Mouse (Mus musculus): Measurements from ENCODE around the gene Gm266. TPM values are rescaled to one million over a fixed set of nuclear protein-coding genes. Genes with fewer than 3 reads are reported as not detected.

Gm266 gene
- polyA plus RNA-seq, 1 experiment = 0.64 TPM

- no peak overlapping the region for H3K27ac ChIP-seq (ENCODE audit: insufficient read depth, low read length)
- no peak for DNase-seq (ENCODE audit: low read depth in 1 of 2, low spot score in 2 of 2)
- H3K4me3 ChIP-seq (ENCODE audit: extremely low read depth, insufficient read depth, insufficient read length) = no peak overlapping the region
- no peaks in the 10 kb centered on the region for H3K27me3 ChIP-seq (ENCODE audit: control insufficient read depth, insufficient read depth, low read length)
- H3K36me3 ChIP-seq (ENCODE audit: control insufficient read depth, insufficient read depth, low read length) = no peaks in the 10 kb centered on the region
- WGBS = 88% methylated on average over 7 of the region's 7 CpGs
- H3K4me1 ChIP-seq (ENCODE audit: control insufficient read depth, insufficient read depth, insufficient read length) = no peaks in the 10 kb centered on the region
- TF ChIP-seq POLR2A (IDR thresholded peaks at IDR 0.05; ENCODE audit: low read depth, low read length) (no peak), CTCF (IDR thresholded peaks at IDR 0.05; ENCODE audit: extremely low read depth, insufficient read depth, insufficient read length, insufficient replicate concordance) (no peak)
Measured at GRCm38 (mm10) chr12:111463570-111463969, 22.1 kb downstream of the Gm266 start.

GRCm38 (mm10) chr12:111457742-111458141 is 27.9 kb downstream of the Gm266 start:
- 85% methylated on average over 1 of the region's 1 CpGs for WGBS

GRCm38 (mm10) chr12:111455860-111456259 is 29.8 kb downstream of the Gm266 start:
- TF ChIP-seq POLR2A (IDR thresholded peaks at IDR 0.05; ENCODE audit: low read depth, low read length) = no peak
- TF ChIP-seq CTCF (IDR thresholded peaks at IDR 0.05; ENCODE audit: extremely low read depth, insufficient read depth, insufficient read length, insufficient replicate concordance) = no peak
- H3K36me3 ChIP-seq (ENCODE audit: control insufficient read depth, insufficient read depth, low read length) = no peaks in the 10 kb centered on the region
- H3K4me3 ChIP-seq (ENCODE audit: extremely low read depth, insufficient read depth, insufficient read length) = no peak overlapping the region
- H3K27ac ChIP-seq (ENCODE audit: insufficient read depth, low read length) = no peak overlapping the region
- WGBS = 77% methylated on average over 8 of the region's 8 CpGs
- no peaks in the 10 kb centered on the region for H3K27me3 ChIP-seq (ENCODE audit: control insufficient read depth, insufficient read depth, low read length)
- H3K4me1 ChIP-seq (ENCODE audit: control insufficient read depth, insufficient read depth, insufficient read length) = no peaks in the 10 kb centered on the region
- no peak for DNase-seq (ENCODE audit: low read depth in 1 of 2, low spot score in 2 of 2)

More at GRCm38 (mm10) chr12:111457742-111458141, 27.9 kb downstream of the Gm266 start:
- H3K36me3 ChIP-seq (ENCODE audit: control insufficient read depth, insufficient read depth, low read length) = no peaks in the 10 kb centered on the region
- H3K4me1 ChIP-seq (ENCODE audit: control insufficient read depth, insufficient read depth, insufficient read length) = no peaks in the 10 kb centered on the region
- no peak for TF ChIP-seq CTCF (IDR thresholded peaks at IDR 0.05; ENCODE audit: extremely low read depth, insufficient read depth, insufficient read length, insufficient replicate concordance)
- TF ChIP-seq POLR2A (IDR thresholded peaks at IDR 0.05; ENCODE audit: low read depth, low read length) = no peak
- no peak for DNase-seq (ENCODE audit: low read depth in 1 of 2, low spot score in 2 of 2)
- no peaks in the 10 kb centered on the region for H3K27me3 ChIP-seq (ENCODE audit: control insufficient read depth, insufficient read depth, low read length)
- H3K4me3 ChIP-seq (ENCODE audit: extremely low read depth, insufficient read depth, insufficient read length) = no peak overlapping the region
- no peak overlapping the region for H3K27ac ChIP-seq (ENCODE audit: insufficient read depth, low read length)

- Histone ChIP-seq H3K4me3 (ENCODE audit: extremely low read depth, insufficient read depth, insufficient read length) (no peak overlapping the region), H3K27ac (ENCODE audit: insufficient read depth, low read length) (no peak overlapping the region), H3K27me3 (ENCODE audit: control insufficient read depth, insufficient read depth, low read length) (no peaks in the 10 kb centered on the region), H3K36me3 (ENCODE audit: control insufficient read depth, insufficient read depth, low read length) (no peaks in the 10 kb centered on the region), H3K4me1 (ENCODE audit: control insufficient read depth, insufficient read depth, insufficient read length) (no peaks in the 10 kb centered on the region)
- DNase-seq (ENCODE audit: low read depth in 1 of 2, low spot score in 2 of 2) = no peak
- 83% methylated on average over 12 of the region's 12 CpGs for WGBS
- TF ChIP-seq CTCF (IDR thresholded peaks at IDR 0.05; ENCODE audit: extremely low read depth, insufficient read depth, insufficient read length, insufficient replicate concordance) = no peak
- no peak for TF ChIP-seq POLR2A (IDR thresholded peaks at IDR 0.05; ENCODE audit: low read depth, low read length)
Measured at GRCm38 (mm10) chr12:111455311-111455846, 30.2 kb downstream of the Gm266 start.

GRCm38 (mm10) chr12:111454543-111455280 is 30.9 kb downstream of the Gm266 start:
- no peak for DNase-seq (ENCODE audit: low read depth in 1 of 2, low spot score in 2 of 2)
- TF ChIP-seq POLR2A (IDR thresholded peaks at IDR 0.05; ENCODE audit: low read depth, low read length) (no peak), CTCF (IDR thresholded peaks at IDR 0.05; ENCODE audit: extremely low read depth, insufficient read depth, insufficient read length, insufficient replicate concordance) (no peak)
- H3K4me3 ChIP-seq (ENCODE audit: extremely low read depth, insufficient read depth, insufficient read length) = no peak overlapping the region
- 58% methylated on average over 10 of the region's 10 CpGs for WGBS
- H3K27me3 ChIP-seq (ENCODE audit: control insufficient read depth, insufficient read depth, low read length) = no peaks in the 10 kb centered on the region
- H3K36me3 ChIP-seq (ENCODE audit: control insufficient read depth, insufficient read depth, low read length) = no peaks in the 10 kb centered on the region
- H3K4me1 ChIP-seq (ENCODE audit: control insufficient read depth, insufficient read depth, insufficient read length) = no peaks in the 10 kb centered on the region
- no peak overlapping the region for H3K27ac ChIP-seq (ENCODE audit: insufficient read depth, low read length)

- no peak for TF ChIP-seq POLR2A (IDR thresholded peaks at IDR 0.05; ENCODE audit: low read depth, low read length)
- TF ChIP-seq CTCF (IDR thresholded peaks at IDR 0.05; ENCODE audit: extremely low read depth, insufficient read depth, insufficient read length, insufficient replicate concordance) = no peak
- no peak for DNase-seq (ENCODE audit: low read depth in 1 of 2, low spot score in 2 of 2)
- no peaks in the 10 kb centered on the region for H3K27me3 ChIP-seq (ENCODE audit: control insufficient read depth, insufficient read depth, low read length)
- H3K27ac ChIP-seq (ENCODE audit: insufficient read depth, low read length) = no peak overlapping the region
- no peaks in the 10 kb centered on the region for H3K4me1 ChIP-seq (ENCODE audit: control insufficient read depth, insufficient read depth, insufficient read length)
- 26% methylated on average over 4 of the region's 4 CpGs for WGBS
- H3K36me3 ChIP-seq (ENCODE audit: control insufficient read depth, insufficient read depth, low read length) = no peaks in the 10 kb centered on the region
- no peak overlapping the region for H3K4me3 ChIP-seq (ENCODE audit: extremely low read depth, insufficient read depth, insufficient read length)
Measured at GRCm38 (mm10) chr12:111454021-111454420, 31.6 kb downstream of the Gm266 start.

GRCm38 (mm10) chr12:111451561-111451960 is 34.1 kb downstream of the Gm266 start:
- no peak overlapping the region for H3K27ac ChIP-seq (ENCODE audit: insufficient read depth, low read length)
- H3K27me3 ChIP-seq (ENCODE audit: control insufficient read depth, insufficient read depth, low read length) = no peaks in the 10 kb centered on the region
- no peaks in the 10 kb centered on the region for H3K36me3 ChIP-seq (ENCODE audit: control insufficient read depth, insufficient read depth, low read length)
- no peaks in the 10 kb centered on the region for H3K4me1 ChIP-seq (ENCODE audit: control insufficient read depth, insufficient read depth, insufficient read length)
- no peak overlapping the region for H3K4me3 ChIP-seq (ENCODE audit: extremely low read depth, insufficient read depth, insufficient read length)
- DNase-seq (ENCODE audit: low read depth in 1 of 2, low spot score in 2 of 2) = no peak
- whole genome bisulfite sequencing = 91% methylated on average over 7 of the region's 7 CpGs
- TF ChIP-seq CTCF (IDR thresholded peaks at IDR 0.05; ENCODE audit: extremely low read depth, insufficient read depth, insufficient read length, insufficient replicate concordance) (no peak), POLR2A (IDR thresholded peaks at IDR 0.05; ENCODE audit: low read depth, low read length) (no peak)
